Mouse (Mus musculus) lung, postnatal 14 days (tissue): Measurements from ENCODE around the gene Htra1.
A peak's percentile ranks its signal among the peaks of the same experiment; 100 is the strongest.

Experiments
- DNase-seq: peaks from one replicate; pipeline ENCODE4 v3.0.0; 2021

Gene Htra1

DNA sequence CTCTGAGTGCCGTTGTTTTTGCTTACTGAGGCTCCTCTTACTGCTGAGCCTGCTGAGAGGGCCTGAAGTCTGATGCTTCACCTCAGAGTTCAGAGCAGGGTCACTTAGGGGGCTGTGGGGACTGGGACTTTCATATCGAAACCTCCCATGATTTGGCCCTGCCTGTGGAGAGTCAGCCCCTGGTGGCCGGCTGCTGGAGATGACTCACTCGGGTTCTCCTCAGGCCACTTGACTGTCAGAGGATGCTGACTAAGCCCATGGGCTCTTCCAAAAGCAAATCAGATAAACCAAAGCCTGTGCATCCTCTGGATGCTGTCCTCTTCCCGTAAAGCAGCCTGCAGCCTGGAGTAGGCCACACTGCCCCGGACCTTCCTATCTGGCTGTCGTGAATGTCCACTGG is 32.6 kb downstream of the Htra1 start:
- peak; percentile 28 for DNase-seq

DNA sequence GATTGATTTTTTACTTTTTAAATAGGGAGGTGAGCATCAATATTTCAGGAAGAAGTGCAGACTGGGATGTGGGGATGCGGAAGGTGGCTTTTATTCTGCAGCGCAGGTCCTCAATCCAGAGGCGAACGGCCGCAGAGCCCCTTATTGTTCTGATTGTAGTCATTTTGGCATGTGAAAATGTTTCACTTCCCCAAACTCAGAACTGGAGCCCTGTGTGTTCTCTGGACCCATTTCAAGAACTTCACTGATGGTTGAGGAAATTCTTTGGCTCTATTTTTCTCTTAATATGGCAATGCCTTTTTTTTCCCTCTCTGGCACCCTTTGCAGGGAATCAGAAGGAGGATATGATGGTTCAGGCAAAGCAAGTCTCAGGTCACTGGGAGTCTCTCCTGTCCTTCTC is 33.2 kb downstream of the Htra1 start:
- no peak for DNase-seq

DNA sequence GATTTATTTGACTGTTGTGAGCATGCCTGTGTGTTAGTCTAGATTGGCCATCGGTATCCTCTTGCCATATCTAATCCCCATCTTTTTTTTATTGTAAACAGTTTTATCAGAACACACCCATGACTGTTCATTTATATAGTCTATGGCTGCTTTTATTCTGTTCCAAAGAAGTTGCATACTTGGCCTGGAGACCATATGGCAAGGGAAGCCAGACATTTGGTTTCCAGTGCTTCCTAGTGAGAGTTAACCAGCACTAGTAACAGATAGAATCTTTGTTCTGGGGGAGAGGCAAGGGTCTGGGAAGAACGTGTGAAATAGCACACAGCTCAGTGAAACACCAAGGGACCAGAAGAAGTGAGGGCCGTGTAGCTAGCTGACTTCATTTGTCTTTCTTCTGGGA is 33.6 kb downstream of the Htra1 start:
- DNase-seq, result no peak

DNA sequence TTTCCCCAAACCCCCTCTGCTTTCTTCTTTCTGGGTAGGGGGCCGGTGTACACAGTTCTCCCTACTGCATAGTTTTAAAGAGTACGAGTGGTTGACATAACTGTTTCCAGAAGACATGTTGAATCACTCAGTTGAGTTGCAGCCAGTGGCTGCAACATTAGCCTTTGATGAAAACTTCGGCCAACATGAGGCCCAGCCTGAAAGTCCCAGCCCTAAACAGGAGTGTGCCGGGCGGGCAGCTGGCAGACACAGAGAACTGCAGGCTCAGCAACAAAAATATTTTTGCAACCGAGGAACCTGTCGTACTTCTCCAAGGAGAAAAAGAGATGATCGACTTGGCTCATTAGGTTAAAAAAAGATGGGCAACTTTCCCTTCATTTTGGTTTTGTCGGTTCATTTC is 36.9 kb downstream of the Htra1 start:
- no peak for DNase-seq

DNA sequence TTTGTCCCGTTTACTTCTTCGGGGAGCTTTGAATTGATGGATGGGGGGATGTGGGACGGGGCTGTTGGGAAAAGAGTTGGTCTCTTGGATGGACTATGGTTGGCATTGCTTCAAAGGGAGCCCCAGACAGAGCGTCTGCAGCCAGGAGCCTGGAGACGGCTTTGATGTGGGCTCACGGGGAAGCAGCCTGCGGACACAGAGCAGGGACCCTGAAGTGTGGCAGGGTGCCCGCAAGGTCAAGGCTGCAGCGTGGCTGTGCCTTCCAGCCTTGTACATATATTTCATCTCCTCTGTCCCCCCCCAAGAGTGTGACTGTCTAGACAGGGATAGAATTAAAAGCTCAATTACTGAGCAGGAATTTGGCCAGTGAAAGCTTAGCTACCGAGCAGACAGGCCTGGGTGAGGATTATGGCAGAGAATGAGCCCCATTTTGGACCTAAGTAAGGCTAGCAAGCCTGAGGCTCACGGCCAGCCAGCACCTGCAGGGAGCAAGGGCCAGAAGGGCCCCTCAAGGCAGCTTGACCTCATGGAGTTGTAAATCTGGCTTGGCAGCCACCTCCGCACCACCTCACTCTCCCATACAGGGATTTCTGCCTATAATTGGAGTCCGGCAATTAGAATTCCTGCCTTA is 40.5 kb downstream of the Htra1 start:
- DNase-seq, result no peak

DNA sequence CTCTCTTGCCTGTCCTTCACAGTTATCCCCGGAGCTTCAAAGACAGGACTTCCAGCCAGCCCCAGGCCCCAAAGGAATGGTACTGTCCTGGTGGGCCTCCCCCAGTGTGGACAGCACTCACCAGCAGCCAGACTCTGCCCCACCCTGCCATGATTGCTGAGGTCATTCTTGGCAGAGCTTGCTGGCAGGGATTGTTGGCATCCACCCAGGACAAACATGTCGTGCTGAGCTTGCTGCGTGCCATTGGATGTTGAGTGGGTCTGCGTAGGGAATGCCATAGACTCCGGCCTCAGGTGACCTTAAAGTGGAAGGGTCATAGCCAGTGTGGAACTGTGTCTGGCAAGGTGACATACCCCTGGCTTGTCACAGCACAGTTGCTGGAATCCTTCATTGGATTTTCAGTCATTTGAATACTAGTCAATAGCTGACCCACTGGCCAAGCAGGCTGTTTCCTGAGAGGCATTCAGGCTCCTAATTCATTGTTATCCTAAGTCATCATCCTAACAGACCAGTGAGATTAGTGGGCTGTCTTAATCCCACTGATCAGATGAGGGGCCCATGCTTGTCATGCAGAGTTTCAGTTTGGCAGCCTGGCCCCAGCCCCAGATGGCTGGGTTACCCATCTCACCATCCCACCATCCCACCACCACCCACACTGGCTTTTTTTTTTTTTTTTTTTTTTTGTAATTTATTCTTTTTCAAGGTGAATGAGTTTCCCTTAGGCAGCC is 42.0 kb downstream of the Htra1 start:
- peak; percentile 91 for DNase-seq

DNA sequence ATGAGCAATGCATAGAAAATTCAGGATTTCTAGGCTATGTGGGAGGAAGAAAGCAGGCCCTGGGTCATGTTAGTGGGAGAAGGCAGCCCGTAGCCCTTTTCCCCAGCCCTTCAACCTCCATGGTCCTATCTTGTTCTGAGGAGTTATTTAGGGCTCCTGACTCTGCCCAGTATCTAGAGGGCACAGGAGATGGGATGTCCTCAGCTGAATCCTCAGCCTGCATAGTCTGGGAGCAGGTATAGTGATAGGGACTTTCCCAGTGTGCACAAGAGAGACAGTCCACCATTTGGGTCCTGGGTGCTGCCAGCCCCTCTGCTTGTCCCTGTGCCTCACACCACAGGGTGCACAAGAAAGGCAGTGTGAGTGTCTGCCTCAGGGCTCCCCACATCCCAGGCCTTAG is 42.6 kb downstream of the Htra1 start:
- DNase-seq, result no peak

DNA sequence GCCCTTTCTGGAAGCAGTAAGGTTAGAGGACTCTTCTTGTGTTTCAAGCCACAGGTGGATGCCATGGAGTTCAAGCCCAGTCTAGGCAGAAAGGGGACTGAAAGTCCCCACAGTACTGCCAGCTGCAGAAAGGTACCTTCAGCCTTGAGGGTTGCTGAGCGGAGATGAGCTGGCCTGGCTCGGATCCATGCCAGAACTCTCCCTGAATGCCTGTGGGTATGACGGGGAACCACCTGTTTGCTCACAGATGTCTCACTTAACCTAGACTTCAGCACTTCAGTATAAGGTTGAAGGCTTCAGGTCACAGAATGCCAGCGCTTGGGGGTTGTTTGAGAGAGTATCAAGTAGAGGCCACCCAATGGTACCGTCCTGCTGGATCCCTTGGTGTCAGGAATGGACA is 44.2 kb downstream of the Htra1 start:
- no peak for DNase-seq

DNA sequence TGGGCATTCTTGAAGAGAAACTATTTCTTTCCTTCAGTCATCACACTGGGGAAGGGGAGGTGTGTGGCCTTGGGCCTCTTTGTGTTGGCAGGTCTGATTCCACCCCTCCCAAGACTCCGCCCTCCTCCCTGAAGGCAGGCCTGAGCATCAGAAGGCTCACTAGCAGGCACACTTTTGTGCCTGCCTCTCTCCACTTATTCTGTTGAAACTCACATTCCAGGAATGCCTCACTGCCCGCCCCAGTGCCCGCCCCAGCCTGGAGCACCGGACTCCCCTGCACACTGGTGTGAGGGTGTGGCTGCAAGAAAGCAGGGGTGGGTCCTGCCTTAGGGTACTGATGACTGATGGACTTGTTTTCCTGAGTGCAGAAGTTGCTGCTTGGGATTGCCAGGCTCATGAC is 46.5 kb downstream of the Htra1 start:
- DNase-seq, result peak; percentile 61

DNA sequence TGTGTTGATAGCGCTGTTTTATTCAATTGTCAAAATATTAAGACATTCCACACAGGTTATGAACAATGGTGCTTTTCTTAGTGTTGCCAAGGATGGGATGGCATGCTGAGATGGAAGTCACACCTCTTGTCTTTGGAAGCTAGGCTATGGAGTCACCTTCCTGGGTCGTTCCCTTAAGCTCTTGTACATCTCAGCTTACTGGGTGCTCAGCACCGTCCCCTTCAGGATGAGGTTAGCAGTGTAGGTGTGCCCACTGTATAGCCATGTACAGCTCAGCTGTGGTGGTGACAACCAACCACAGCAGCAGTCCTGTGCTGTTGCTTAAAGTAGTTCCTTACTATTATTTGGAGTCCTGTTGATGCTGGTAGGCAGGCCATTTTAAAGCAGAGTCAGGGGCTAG is 47.0 kb downstream of the Htra1 start:
- DNase-seq, result no peak

DNA sequence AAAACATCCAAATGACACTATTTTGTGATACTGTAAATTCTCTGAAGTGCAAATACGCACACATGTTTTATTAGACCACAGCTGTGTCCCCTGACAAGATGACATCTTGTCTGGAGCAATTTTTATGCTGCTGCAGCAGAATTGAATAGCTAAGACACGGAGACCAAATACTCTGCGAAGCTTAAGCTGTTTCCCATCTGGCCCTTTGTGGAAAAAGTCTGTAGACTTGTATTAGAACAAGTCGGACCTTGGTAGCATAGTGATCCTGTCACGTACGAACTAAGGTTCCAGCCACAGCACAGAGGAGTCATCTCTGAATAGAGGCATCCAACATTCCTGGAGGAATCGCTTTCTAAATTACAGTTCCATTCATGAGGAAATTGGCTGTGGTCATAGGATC is 48.4 kb downstream of the Htra1 start:
- DNase-seq, result no peak

DNA sequence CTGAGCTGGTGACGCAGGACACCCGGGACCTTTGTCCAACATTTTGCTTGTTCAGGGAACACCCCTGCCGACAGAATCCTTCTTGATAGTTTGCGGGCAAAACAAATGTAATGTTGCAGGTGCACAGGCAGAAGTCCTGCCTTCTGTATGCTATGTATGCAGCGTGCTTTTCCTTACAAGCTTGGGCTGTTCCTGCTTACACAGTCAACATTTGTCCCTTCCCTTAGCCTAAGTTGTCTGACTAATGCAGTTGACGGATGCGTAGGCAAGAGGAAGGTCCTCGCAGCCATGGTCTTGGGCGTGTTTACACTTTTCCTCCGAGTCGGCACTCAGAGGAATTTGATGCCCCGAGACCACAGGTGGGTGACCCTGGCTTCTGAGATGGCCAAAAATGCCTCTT is 49.3 kb downstream of the Htra1 start:
- no peak for DNase-seq

DNA sequence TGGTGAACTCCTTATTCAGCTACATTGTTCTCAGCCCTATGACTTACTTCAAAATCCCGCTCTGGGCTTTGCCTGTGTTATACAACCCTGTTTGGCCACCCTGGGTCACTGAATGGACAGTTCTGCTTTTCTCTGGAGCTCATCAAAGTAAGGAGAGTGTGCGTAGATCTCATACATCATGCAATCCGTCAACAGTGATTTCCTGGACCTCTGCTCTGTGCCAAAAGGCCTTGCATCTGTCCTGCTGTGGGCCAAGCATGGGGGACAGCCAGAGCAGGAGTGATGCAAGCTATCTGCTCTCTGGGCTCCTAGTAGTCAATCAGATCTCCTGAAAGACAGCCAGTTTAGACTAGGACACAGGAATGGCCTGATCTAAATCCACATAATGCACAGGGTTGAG is 49.8 kb downstream of the Htra1 start:
- no peak for DNase-seq

DNA sequence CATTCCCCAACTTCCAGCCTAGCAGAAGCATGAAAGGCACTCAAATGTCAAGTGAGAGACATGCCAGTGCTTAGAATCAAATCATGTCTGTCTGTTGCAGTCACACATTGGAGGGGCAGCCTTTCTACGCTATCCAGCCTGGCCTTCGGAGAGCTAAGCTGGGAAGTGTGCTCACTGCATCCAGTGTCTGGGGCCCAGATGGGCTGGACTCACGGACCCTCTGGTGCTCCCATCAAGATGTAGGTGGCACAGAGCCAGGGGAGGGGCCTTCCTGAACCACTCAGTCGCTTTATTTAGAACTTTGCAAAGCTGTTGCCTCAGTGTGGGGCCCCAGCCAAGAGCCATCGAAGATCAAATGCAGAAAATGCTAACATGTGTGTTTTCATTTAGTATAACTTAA is 52.2 kb downstream of the Htra1 start:
- DNase-seq, result no peak

DNA sequence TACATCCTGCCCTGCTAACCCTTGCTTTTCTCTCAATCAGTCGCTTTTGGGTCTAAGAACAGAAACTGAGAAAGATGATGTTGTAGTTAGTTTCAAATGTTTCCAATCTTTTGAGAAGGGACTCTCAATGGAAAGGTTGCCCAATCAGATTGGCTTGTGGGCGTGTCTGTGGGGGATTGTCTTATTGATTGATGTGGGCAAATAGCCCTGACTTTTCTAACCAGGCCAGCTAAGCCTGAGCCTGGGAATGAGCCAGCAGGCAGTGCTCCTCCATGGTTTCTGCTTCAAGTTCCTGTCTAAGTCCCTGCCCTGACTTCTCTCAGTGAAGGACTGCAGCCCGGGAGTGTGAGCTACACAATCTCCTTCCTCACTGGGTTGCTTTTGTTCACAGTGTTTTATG is 53.5 kb downstream of the Htra1 start:
- no peak for DNase-seq

DNA sequence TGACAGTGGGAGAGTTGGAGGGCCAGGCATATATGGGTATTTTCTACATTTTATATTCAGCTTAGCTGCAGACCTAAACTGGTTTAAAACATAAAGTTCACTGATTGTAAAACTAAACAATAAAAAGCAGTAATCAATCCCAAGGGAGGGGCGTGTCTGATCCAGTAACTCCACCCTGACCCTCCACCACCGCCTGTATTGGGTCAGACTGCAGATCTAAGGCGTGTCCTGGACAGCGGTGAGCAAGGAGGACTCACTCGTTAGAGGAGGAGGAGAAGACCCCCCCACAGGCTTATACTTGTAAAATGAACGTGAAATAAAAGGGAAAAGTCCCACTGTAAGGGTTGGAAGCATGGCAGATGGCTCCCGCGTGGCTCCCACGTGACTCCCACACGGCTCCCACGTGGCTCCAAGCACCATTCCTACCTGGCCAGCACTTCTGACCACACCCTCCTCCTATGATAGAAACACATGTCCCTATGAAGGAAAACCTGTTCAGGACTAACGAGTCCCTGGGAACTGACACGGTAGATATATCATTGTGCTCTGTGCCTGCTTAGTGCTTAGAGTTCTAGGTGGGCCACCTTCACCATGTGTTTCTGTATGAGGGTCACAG is 55.4 kb downstream of the Htra1 start:
- no peak for DNase-seq

DNA sequence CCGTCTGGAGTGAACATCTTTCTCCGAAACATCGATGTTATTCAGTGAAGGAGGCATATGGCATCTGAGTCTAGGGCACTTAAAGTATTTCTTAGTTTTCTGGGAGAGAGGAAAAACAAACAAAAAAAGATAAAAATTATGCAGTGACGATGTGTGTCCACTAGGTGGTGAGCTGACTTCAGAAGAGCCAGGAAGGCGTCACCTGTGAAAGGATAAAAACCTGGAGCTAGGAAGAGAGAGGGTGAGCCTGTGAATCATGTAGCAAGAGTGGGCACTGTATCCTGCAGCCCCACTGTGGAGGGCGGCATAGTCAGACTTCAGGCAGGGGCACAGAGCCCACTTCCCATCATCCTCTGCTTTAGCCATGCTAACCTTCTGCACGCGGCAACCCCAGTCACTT is 58.0 kb downstream of the Htra1 start:
- DNase-seq, result no peak

DNA sequence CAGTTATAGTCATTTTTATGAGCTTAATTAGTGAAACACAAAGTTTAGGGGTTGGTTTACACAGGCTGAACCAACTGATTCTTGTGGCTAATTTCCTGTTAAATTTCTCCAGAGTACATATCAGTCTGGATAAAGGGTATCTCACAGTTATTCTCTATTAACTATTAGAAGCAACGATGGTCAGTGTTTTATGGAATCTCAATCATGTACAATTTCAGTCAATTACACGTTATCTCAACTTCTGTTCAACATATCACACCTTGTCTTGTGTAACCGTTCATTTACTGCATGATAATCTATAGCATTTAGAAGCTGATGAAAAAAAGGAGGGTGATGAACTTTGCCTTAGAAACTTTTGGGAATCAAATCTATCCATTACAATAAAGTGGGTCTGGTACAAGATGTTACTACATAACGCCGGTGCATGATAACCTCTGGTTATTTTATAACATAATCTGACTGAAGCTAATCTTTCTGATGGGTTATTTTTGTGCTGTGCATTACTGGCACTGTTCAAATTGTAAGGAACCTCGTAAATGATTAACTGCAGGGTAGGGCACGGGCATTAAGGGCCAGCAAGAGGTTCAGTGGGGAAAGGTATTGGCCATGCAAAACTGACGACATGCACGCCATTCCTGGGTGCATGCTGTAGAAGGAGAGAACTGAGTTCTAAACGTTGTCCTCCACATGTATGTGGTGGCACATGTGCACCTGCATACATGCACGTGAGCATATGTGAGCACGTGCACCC is 66.2 kb downstream of the Htra1 start:
- no peak for DNase-seq

DNA sequence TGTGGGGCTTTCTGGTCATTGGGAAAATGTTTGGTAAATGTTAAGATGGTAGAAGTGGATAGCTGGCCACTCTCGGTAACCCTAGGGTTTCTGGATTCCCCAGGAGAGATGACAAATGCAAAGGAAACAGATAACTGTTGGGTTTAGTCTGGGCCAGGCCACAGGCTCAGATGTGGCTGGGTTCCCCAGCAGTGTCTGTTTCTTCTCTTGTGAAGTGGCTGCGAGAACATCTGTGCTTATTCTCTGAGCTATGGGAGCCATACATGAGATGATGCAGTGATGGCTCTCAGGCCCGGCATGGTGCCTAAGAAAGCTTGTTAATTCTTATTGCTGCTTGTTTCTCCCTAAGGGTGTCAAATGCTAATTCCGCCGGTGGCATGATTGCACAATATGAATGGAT is 68.2 kb downstream of the Htra1 start:
- DNase-seq, result no peak

DNA sequence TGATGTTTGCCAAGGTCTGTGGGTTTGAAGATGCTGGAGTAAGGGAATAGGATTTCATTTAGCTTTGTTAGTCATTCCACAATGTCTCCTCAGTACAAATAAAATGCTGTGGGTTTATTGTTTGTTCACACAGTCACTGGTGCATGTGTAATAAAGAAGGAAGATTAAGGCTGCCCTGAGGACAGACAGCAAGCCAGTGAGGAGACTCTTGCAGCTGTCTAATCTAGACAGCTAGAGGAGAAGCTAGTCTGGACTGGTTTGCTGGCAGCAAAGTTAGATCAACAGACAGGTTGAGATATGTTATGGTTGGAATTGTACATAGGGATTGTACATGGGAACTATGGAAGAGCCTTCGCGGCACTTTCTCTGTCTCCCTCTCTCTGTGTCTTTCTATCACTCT is 71.3 kb downstream of the Htra1 start:
- no peak for DNase-seq

DNA sequence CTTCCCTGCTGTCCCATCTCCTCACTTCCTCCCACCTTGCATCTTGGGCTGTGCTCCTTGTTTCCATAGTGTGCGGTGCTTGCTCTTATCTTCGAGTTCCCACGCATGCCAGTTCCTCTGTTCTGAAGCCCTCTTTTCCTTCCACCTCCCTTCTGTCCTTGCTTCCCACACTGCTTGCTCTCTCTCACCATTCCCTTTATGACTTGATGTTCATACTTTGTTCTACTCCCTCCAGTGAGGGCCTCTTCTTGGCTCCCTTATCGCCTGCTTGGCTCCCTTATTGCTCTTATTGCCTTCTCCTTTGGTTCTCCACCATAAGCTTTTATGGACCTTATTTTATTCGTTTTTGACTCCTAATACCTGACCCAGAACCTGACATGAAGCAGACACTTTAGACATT is 73.3 kb downstream of the Htra1 start:
- no peak for DNase-seq

DNA sequence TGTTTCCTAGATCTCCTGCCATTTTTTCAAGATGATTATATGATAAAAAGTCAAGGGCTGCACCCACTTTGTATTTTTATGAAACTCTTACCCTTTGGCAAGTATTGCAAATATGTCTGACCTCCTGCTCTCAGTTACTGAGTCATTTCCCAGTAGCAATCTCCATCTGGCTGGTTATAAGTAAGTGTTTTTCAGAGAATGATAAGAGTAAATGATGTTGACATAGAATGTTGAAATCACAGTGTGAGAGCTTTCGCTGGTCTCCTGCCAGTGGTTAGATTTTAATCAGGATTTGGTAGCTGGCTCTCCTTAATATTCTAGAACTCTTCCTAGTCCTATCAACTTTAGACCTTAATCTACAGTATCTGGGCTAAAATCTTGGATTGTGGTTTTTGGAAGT is 76.0 kb downstream of the Htra1 start:
- peak; percentile 55 for DNase-seq

DNA sequence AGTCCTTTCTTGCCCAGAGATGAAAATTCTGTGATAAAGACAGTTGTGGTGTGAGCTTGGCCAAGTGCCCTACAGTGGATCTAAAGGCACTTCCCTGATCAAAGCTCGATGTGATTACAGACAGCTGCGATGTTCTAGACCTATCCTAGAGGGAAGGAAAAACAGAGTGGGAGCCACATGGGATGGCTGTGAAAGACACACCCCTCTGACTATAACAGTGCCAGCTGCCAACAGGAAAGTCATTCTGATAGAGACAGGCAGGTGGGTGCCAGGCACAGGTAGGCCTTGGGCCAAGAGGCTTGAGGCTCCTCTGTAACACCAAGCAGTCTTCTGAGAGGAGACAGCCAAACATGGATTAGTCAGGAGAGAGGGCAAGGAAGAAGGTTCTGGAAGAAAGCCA is 83.3 kb downstream of the Htra1 start:
- DNase-seq, result no peak

DNA sequence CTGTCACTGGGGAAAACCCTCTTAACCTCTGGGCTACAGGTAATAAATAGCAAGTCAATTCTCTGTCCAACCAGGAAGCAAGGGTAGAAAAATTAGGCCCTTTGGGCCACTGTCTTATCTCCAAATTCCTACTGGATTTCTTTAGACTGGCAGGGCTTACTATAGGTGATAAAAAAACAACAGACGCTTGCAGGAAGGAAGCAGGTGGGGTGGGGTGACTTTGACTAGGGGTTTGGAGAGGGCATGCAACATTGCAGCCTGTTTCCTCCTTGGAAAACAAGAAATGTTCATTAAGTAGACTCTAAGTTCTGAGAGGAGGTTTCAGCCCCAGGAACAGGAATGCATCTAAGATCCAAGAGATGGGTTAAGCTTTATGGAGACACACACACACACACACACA is 88.9 kb downstream of the Htra1 start:
- DNase-seq, result no peak
